In genomic region chr8:47289641-47290040, GRCm38 (mm10) we compare ENCODE assay signal across 7 mouse cellular contexts.
DNase-seq lines count a peak whose midpoint lies in the region; ATAC-seq and TF ChIP-seq lines count a peak whose summit lies in the region.

No protein-coding gene starts in this region.

- 21% methylated on average over 6 of the region's 6 CpGs for WGBS in lung, postnatal 0 days
- 8% methylated on average over 6 of the region's 6 CpGs for WGBS in forebrain, embryonic 10.5 days
- 18% methylated on average over 6 of the region's 6 CpGs for WGBS in liver, embryonic 12.5 days (ENCODE audit: insufficient replicate concordance)
- 13% methylated on average over 6 of the region's 6 CpGs for WGBS in stomach, embryonic 16.5 days

- peaks cover 8% of the 10 kb centered on the region; the same call in 1 of the 2 replicates for H3K4me1 ChIP-seq in lung, postnatal 0 days (ENCODE audit: insufficient read depth, low read depth, low read length)
- peaks cover 52% of the 10 kb centered on the region for H3K4me1 ChIP-seq in forebrain, embryonic 10.5 days
- H3K4me1 ChIP-seq in liver, embryonic 12.5 days = no peaks in the 10 kb centered on the region
- H3K4me1 ChIP-seq in stomach, embryonic 16.5 days (ENCODE audit: control insufficient read depth, insufficient read depth, low read length) = peaks cover 20% of the 10 kb centered on the region

- no peaks in the 10 kb centered on the region for H3K36me3 ChIP-seq in lung, postnatal 0 days (ENCODE audit: insufficient read depth, low read length)
- H3K36me3 ChIP-seq in forebrain, embryonic 10.5 days (replicated peaks) = peaks cover 4% of the 10 kb centered on the region
- H3K36me3 ChIP-seq in liver, embryonic 12.5 days = no peaks in the 10 kb centered on the region
- H3K36me3 ChIP-seq in stomach, embryonic 16.5 days (ENCODE audit: control insufficient read depth, insufficient read depth, low read length) = no peaks in the 10 kb centered on the region

- no peak for TF ChIP-seq EP300 in lung, postnatal 0 days (IDR thresholded peaks at IDR 0.05)

- DNase-seq in lung, postnatal 0 days (ENCODE audit: low spot score) = no peak
- no peak for DNase-seq in lung, postnatal 36 days
- peak; percentile 24 for DNase-seq in forebrain, embryonic 10.5 days (ENCODE audit: extremely low spot score, low spot score)
- no peak for DNase-seq in thymus, postnatal 14 days
- no peak for DNase-seq in adrenal gland, postnatal 14 days

- no peak overlapping the region for H3K27ac ChIP-seq in lung, postnatal 0 days (ENCODE audit: low read length)
- peak overlapping the region; percentile 99 for H3K27ac ChIP-seq in forebrain, embryonic 10.5 days
- no peak overlapping the region for H3K27ac ChIP-seq in liver, embryonic 12.5 days
- H3K27ac ChIP-seq in stomach, embryonic 16.5 days (ENCODE audit: low read length) = no peak overlapping the region; the same call in 1 of the 2 replicates

- peak overlapping the region; percentile 99 for H3K4me2 ChIP-seq in lung, postnatal 0 days (replicated peaks; ENCODE audit: low read depth, low read length)
- H3K4me2 ChIP-seq in liver, embryonic 12.5 days = peak overlapping the region; percentile 71
- H3K4me2 ChIP-seq in stomach, embryonic 16.5 days (ENCODE audit: low read depth, low read length) = peak overlapping the region; percentile 86

- no peaks in the 10 kb centered on the region for H3K27me3 ChIP-seq in lung, postnatal 0 days (replicated peaks; ENCODE audit: insufficient read depth, low read length)
- H3K27me3 ChIP-seq in forebrain, embryonic 10.5 days (ENCODE audit: poor library complexity, severe bottlenecking) = no peaks in the 10 kb centered on the region
- peaks cover 61% of the 10 kb centered on the region for H3K27me3 ChIP-seq in liver, embryonic 12.5 days (replicated peaks)
- no peaks in the 10 kb centered on the region for H3K27me3 ChIP-seq in stomach, embryonic 16.5 days (ENCODE audit: control insufficient read depth, insufficient read depth, low read length)

- no peak overlapping the region for H3K9ac ChIP-seq in lung, postnatal 0 days (replicated peaks; ENCODE audit: low read depth)
- no peak overlapping the region for H3K9ac ChIP-seq in liver, embryonic 12.5 days
- peak overlapping the region; percentile 88 for H3K9ac ChIP-seq in stomach, embryonic 16.5 days (ENCODE audit: low read length)

- H3K4me3 ChIP-seq in lung, postnatal 0 days (ENCODE audit: low read depth, low read length) = peak overlapping the region; percentile 75
- H3K4me3 ChIP-seq in forebrain, embryonic 10.5 days = peak overlapping the region; percentile 94
- peak overlapping the region; percentile 52; the same call in 1 of the 2 replicates for H3K4me3 ChIP-seq in liver, embryonic 12.5 days
- H3K4me3 ChIP-seq in stomach, embryonic 16.5 days (replicated peaks; ENCODE audit: low read length) = peak overlapping the region; percentile 80

- TF ChIP-seq CTCF in lung, postnatal 0 days (IDR thresholded peaks at IDR 0.05) = no peak

- no peak for ATAC-seq in lung, postnatal 0 days
- no peak for ATAC-seq in liver, embryonic 12.5 days
- ATAC-seq in stomach, embryonic 16.5 days (ENCODE audit: insufficient read depth, low FRiP score) = no peak

- no peaks in the 10 kb centered on the region for H3K9me3 ChIP-seq in lung, postnatal 0 days (ENCODE audit: low read length)
- no peaks in the 10 kb centered on the region for H3K9me3 ChIP-seq in forebrain, embryonic 10.5 days
- H3K9me3 ChIP-seq in liver, embryonic 12.5 days (replicated peaks) = no peaks in the 10 kb centered on the region
- H3K9me3 ChIP-seq in stomach, embryonic 16.5 days (replicated peaks; ENCODE audit: control insufficient read depth, low read length) = no peaks in the 10 kb centered on the region
